Mouse (Mus musculus) neural tube, embryonic 10.5 days (tissue): ENCODE measurements around the gene Dlx1.

ENCODE experiments used
- DNase-seq: peaks from one replicate; pipeline ENCODE4 v3.0.0-alpha.2; 2017; ENCODE audit warnings: low spot score; ENCODE audit errors: extremely low spot score

The Dlx1 gene

DNA sequence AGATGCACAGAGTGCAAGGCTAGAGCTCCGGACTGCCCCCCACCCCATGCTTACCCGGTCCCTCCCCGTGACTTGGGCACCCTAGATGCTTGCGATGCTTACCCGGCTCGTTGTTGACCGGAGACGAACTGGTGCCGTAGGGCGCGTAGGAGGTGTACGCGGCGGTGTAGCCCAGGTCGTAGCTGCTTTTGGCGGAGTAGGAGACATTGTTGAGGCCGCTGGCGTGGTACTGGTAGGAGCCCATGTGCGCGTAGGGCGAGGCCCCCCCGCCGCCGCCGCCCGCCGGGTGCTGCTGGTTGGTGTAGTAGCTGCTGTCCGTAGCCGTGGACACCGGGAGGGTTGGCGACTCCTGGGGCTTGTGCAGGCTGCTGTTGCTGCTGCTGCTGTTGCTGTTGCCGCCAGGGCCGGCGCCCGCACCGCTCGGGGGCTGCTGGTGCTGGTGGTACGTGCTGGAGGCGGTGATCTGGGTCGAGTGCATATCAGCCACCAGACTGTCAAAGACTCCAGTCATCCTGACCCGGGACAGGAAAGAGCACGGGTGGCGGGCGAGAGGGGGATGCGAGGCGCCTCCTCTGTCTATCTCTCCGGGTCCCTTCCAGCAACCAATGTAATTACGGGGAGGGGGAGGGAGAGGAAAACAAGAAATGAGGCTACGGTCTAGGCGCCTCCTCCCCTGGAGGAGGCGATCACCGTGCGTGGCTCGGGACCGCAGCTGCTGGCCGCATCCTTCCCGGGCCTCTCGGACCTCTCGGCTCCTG lies 18.1 kb downstream of the Dlx1 start:
- DNase-seq, result peak; percentile 79

DNA sequence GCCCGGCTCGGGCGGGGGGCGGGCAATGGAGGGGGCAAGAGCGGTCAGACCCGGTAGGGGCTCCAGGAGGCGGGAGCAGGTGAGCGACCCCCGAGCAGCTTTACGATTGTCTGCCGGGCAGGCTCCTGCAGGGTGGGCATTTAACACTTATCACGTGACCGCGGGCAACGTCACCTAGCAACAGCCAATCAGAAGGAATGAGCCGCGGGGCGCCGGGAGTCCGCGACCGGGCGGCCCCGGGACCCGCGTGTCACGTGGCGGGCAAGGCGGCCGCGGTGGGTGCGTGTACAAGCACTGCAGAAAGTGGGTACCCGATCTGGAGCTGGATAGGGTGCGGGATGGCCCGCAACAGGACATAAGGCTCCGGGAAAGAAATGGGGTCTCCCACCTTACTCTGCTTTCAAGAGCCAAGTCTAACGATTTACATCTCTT lies 18.7 kb downstream of the Dlx1 start, which contains the start of gene Dlx2:
Gene Dlx2 (minus strand): TSS at position 115 of the 432 bp plus-strand sequence.
- peak; percentile 93 for DNase-seq

DNA sequence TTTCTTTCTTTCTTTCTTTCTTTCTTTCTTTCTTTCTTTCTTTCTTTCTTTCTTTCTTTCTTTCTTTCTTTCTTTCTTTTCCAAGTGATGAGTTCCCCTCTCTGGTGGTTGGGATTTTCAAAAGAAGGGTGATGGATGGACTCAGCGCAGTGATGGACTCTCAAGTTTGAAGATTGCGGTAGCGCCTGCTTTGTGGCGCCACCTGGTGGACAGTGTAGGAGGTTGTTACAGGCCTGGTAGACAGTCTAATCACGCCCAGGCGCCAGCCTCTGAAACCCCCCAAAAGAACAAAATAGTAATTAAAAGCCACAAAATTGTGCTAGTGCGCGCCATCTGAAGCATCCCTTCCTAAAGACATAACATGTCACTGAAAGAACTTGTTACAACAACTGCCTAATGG lies 19.9 kb downstream of the Dlx1 start:
- peak; percentile 86 for DNase-seq

DNA sequence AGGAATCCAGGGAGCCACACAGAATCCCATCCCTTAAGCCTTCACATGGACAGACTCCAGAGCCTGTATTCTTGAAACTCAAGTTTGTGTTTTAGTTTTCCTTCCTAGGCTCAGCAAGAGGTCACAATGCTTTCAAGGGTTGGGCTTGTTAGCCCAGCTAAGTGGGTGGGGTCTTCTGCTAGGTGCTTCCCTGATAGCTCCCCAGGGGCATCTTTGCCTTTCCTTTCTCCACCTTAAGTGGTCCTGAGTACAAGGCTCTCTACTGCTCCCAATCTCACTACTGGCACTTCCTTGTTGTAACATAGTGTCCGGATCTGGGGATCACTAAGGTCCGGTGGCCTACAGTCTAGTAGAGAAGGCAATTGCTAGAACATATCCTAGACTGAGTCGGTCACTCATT lies 22.4 kb downstream of the Dlx1 start:
- no peak for DNase-seq

DNA sequence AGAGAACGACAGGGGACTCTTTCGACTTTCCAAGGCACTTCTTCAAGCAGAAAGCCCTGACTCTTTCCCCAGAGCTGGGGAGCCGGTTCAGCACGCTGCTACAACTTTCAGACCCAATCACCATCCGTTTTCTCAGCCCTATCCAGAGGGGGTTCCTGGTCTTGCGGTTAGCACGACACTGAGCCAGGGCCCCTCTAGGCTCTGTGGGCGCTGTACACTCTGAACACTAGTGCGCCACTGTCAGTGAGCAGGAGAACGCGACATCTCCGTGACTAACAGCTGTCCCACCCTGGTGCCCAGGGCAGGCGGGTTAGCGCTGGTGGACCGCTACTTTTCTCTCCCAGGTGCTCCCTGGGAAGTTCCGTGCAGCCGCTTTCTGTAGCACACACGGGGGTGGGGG lies 23.8 kb downstream of the Dlx1 start:
- DNase-seq, result no peak

DNA sequence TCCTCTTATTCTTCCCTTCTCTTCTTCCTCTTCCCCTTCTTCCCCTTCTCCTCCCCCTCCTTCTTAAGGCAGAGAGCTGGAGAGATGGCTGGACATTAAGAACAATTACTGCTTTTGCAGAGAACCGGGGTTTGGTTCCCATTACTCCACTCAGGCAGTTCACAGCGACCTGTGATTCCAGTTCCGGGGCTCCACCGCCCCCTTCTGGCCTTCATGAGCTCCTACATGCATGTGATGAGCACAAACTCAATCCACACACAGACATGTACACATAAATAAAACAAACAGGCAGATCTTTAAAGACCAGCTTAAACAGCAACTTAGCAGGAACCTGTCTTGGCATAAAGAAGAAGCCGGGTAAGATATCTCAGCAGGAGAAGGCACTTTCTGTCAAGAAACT lies 28.2 kb downstream of the Dlx1 start:
- DNase-seq, result no peak

DNA sequence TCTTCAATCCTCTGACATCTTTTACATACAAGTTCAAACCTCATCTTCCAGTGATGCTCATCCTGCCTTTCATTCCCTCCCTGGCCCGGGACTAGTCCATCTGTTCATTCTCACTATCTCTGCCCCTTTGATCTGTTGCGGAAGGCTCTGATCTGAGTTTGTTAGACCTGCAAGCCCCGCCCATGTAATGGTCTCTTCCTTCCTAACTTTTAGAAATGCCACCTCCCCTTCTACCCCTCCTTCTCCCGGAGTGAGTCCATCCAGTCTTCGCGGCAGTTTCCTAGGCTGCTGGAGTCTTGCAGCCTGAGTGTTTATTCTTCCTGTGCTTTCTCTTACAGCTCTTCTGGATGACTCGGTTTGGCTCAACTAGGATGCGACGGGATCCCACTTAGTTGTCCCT lies 38.6 kb downstream of the Dlx1 start:
- DNase-seq, result no peak

DNA sequence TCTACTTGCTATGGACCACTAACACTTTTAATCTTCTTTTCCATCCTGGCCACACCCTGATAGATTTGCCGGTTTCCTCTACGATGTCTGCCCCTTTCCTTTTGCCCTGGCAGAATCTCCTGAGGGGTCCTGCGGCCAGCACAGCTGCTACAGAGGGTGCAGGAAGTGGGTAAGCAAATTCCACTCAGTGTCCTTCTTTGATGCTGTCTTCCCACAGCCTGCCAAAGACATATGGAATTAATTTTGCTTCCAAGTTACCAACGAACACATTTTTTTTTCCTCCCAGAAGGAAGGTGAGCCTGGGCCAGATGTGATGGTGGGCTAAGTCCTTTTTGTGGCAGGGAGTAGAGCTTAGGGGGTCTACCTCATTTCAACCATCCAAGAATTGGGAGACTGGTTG lies 45.8 kb downstream of the Dlx1 start:
- no peak for DNase-seq

DNA sequence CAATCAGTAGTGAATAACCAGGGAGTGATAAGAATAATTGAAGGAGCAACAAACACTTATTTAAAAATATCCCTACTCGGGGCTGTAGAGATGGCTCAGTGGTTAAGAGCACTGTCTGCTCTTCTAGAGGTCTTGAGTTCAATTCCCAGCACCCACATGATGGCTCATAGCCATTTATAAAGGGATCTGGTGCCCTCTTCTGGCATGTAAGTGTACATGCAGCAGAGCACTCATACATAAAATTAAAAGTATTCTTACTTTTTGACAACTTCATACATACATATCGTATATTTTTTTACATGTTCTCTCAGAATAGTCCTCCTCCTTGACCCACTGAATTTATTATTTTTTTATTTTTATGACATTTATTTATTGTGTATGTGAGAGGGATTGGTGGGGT lies 49.1 kb downstream of the Dlx1 start:
- no peak for DNase-seq

DNA sequence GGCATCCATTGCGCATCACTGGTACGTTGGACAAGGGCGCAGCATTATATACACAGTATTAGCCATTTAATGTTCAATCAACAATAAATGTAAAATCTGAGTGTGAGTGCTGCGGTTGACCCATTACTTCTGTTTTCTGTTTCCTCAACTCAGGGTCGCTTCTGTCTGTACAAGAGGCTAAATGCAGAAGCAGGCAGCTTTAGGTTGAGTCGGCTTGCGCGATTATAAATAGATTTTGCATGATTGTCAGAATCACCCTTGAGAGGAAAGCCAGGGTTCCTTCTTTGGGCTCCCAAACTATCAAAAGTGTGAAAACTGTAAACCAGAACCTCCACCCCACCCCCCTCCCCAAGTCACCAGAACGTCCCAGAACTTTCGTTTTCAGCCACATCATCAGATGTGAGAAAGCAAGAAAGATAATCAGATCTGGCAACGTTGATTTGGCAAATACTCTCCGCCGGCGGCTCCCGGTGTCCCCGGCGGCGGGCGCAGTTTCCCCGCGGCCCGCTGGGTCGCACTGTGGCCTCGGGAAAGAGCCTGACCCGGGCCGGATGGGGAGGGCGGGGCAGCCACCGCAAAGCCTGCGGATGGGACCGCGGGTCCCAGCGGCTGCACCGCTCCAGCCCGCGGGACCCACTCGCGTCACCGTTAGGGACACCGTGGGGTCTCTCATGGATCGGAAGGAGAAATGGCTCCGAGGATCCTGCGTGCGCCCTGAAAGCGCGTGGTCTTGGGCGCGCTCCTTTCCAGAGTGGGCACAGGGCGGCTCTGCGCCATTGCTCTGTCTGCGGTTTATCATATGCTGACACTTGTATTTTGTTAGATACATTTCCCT lies 52.9 kb downstream of the Dlx1 start:
- peak; percentile 81 for DNase-seq

DNA sequence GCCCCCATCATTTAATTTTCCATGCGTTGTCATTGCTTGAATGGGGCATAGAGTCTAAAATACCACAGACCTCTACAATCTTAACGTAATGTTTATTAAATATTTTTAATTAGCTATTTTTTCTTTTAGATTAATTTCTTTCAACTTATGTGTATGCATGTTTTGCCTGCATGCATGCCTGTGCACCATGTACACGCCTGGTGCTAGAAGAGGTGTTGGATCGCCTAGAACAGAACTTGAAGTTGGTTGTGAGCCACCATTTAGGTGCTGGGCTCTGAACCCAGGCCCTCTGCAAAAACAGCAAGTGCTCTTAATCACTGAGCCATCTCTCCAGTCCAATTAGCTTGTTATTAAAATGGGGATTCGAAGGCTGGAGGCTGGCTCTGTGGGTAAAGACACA lies 53.6 kb downstream of the Dlx1 start:
- DNase-seq, result no peak
